27 mouse cellular contexts compared by ENCODE assay signal in the genomic region with DNA sequence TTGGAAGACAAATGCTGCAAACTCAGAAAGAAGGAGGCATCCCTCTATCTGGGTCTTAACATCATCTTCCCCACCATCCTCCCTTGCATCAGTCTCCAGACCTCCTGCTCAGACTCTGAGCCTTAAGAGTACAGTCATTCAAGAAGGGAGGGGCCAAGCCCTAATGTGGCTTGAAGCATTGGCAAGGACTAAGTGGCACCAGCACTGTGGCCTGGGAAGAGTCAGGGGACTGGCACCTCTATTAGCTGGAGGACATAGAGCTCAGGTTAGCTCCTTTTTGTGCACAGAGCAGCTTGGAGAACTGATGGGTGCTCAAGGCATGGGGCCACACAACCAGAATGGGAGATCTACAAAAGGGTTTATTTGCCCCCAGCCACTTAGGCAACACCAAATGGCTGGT. TPM values are rescaled to one million over a fixed set of nuclear protein-coding genes. Genes with fewer than 3 reads are reported as not detected.
"Had no signal": no experiment of that assay in that cellular context is flagged by ENCODE, and none has a peak within 500 bp of the region (broad histone marks: within the 10 kb centered on the region; RNA-seq: fewer than 3 reads in every experiment).

No protein-coding gene starts in this region.

- H3K27ac ChIP-seq: embryonic facial prominence, embryonic 10.5 days; embryonic facial prominence, embryonic 12.5 days; embryonic facial prominence, embryonic 13.5 days; embryonic facial prominence, embryonic 15.5 days; forebrain, embryonic 10.5 days; forebrain, embryonic 12.5 days; forebrain, embryonic 13.5 days; forebrain, embryonic 15.5 days; gastrocnemius, adult 2 months; heart, adult 2 months had no signal

- DNase-seq: cerebellum, adult 2 months; cerebellum, adult 8-10 months; cerebellum, adult 9-10 months; cerebellum, postnatal 10 days; cerebellum, postnatal 14 days; cerebellum, postnatal 25 days; embryo, embryonic 11 days; forebrain, postnatal 0 days; gastrocnemius, adult 2 months; gastrocnemius, postnatal 10 days; gastrocnemius, postnatal 14 days; gastrocnemius, postnatal 25 days; heart, adult 18-20 months; heart, adult 2 months had no signal

- H3K4me2 ChIP-seq: embryonic facial prominence, embryonic 12.5 days; embryonic facial prominence, embryonic 13.5 days; embryonic facial prominence, embryonic 15.5 days; forebrain, embryonic 12.5 days; forebrain, embryonic 13.5 days; forebrain, embryonic 15.5 days had no signal

- H3K4me3 ChIP-seq: embryonic facial prominence, embryonic 10.5 days; embryonic facial prominence, embryonic 12.5 days; embryonic facial prominence, embryonic 13.5 days; embryonic facial prominence, embryonic 15.5 days; erythroblast, embryonic 14.5 days; forebrain, embryonic 10.5 days; forebrain, embryonic 12.5 days; forebrain, embryonic 13.5 days; forebrain, embryonic 15.5 days; gastrocnemius, adult 2 months; heart, adult 2 months had no signal

- H3K9me3 ChIP-seq: embryonic facial prominence, embryonic 10.5 days; embryonic facial prominence, embryonic 12.5 days; embryonic facial prominence, embryonic 13.5 days; embryonic facial prominence, embryonic 15.5 days; forebrain, embryonic 10.5 days; forebrain, embryonic 12.5 days; forebrain, embryonic 13.5 days; forebrain, embryonic 15.5 days had no signal

- H3K36me3 ChIP-seq: embryonic facial prominence, embryonic 12.5 days had no signal

- H3K9ac ChIP-seq: embryonic facial prominence, embryonic 12.5 days; embryonic facial prominence, embryonic 13.5 days; embryonic facial prominence, embryonic 15.5 days; forebrain, embryonic 12.5 days; forebrain, embryonic 13.5 days; forebrain, embryonic 15.5 days; forebrain, postnatal 0 days had no signal

- ATAC-seq: forebrain, embryonic 13.5 days; forebrain, embryonic 14.5 days; forebrain, embryonic 15.5 days; forebrain, embryonic 16.5 days; forebrain, postnatal 0 days had no signal

- H3K27me3 ChIP-seq: embryonic facial prominence, embryonic 12.5 days; embryonic facial prominence, embryonic 13.5 days; embryonic facial prominence, embryonic 15.5 days; forebrain, embryonic 12.5 days; forebrain, embryonic 13.5 days; forebrain, embryonic 15.5 days had no signal

RNA-seq across cellular contexts. Expression of a gene that starts 10.3 kb away (rescaled TPM):
- total RNA-seq: common myeloid progenitor, adult 5-6 weeks had no signal

RNA-seq across cellular contexts. Expression of a gene that starts 19.2 kb away (rescaled TPM):
- total RNA-seq: granulocyte monocyte progenitor cell, adult 5-6 weeks had no signal
- polyA plus RNA-seq: erythroblast, embryonic 14.5 days had no signal
